Mouse (Mus musculus) midbrain, embryonic 10.5 days (tissue): ENCODE data around the gene Rtn2. TPM values are rescaled to one million over a fixed set of nuclear protein-coding genes. Genes with fewer than 3 reads are reported as not detected.
"Not testable (repeated sequence)": the region's sequence is repeated elsewhere in the genome, so short reads cannot be mapped to it uniquely, and the experiment has no call there.

Experiments used
- DNase-seq: peaks from one replicate; pipeline ENCODE4 v3.0.0-alpha.2; 2017; ENCODE audit warnings: low spot score
- H3K27ac ChIP-seq: fragments of 300-500 bp; sonication (generic); replicated peaks from 2 replicates; pipeline ENCODE4 v1.5.1; 2016; ENCODE audit warnings: mild to moderate bottlenecking
- H3K27me3 ChIP-seq: fragments of 300-500 bp; sonication (generic); 2 replicates; pipeline ENCODE4 v1.6.1; 2016; ENCODE audit warnings: low read depth, mild to moderate bottlenecking; ENCODE audit not compliant: poor library complexity, severe bottlenecking
- H3K36me3 ChIP-seq: fragments of 300-500 bp; sonication (generic); 2 replicates; pipeline ENCODE4 v1.6.1; 2016; ENCODE audit warnings: mild to moderate bottlenecking, moderate library complexity
- H3K4me1 ChIP-seq: fragments of 300-500 bp; sonication (generic); 2 replicates; pipeline ENCODE4 v1.6.1; 2016
- H3K4me3 ChIP-seq: fragments of 300-500 bp; sonication (generic); 2 replicates; pipeline ENCODE4 v1.5.1; 2016; ENCODE audit warnings: mild to moderate bottlenecking, moderate library complexity
- H3K9me3 ChIP-seq: fragments of 300-500 bp; sonication (generic); replicated peaks from 2 replicates; pipeline ENCODE4 v1.6.1; 2016; ENCODE audit warnings: mild to moderate bottlenecking
- WGBS: fragments of 180-500 bp; shearing (Covaris S2); methylation state at CpG from one replicate; pipeline ENCODE4 v1.1.7; 2016; 5-methylcytosine and 5-hydroxymethylcytosine counted together
- polyA plus RNA-seq: library from polyadenylated mRNA; unstranded; fragments of >200 nt; fragmentation: Nextera tagmentation; extraction: Ambion mirVana; gene quantifications from 2 replicates; pipeline ENCODE4 v1.2.1, GENCODE M21; 2016

Gene Rtn2
- polyA plus RNA-seq, 1 experiment from 2014 or later: 41.9 TPM

GRCm38 (mm10) chr7:19270509-19271237, 11.8 kb upstream of the Rtn2 start:
- Histone ChIP-seq H3K27me3 (no peaks in the 10 kb centered on the region), H3K36me3 (peaks cover 16% of the 10 kb centered on the region), H3K9me3 (no peaks in the 10 kb centered on the region), H3K4me3 (peak overlapping the region; percentile 99), H3K4me1 (peaks cover 42% of the 10 kb centered on the region), H3K27ac (peak overlapping the region; percentile 93)
- peak; percentile 21 for DNase-seq
- WGBS: under 1% methylated on average over 20 of the region's 21 CpGs

DNA sequence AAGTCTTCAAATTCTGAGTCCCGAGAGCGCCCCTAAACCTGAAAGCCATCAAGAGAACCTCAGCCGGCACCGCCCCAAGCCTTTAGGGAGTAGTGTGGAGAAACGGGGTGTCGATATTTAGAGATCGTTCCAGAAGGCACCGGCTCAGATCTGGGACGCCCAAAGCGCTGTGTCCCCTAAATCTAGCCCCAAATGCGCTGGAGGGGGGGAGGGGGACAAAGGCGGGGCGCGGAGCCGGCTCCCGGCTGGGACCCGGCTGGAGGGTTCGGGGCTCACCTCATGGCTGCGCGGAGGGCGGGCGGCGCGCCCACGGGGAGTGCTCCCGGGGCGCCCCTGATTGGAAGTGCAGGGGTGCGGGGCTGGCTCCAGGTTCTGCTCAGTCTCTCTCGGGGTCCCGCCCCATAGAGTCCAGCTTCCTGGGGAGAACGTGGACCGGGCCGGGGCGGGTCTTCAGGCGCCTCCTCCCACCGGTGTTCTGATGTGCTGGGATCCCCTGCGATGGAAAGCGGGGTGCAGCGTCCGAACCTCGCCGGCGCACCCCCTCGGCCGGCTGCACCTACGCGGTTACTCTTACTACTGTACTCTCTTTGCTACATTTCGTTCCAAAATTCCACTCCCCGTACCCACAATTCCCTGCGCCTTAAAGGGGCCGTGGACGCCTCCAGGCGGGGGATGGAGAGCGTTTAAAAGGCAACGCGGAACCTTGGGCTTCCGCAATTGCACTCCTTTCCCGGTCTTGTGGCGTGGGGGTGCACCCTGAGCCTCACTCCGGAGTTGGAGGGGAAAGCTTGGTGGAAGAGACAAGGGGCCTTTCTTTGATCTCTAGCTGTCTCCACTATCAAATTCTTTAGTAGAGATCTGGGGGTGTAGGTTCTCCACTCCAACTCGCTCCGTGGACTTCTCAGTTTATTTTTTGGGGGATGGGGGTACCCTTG, 10.9 kb upstream of the Rtn2 start, which contains the start of gene Vasp:
Vasp (minus strand) TSS at position 580 of the 935 bp plus-strand sequence.
- Histone ChIP-seq H3K27me3 (no peaks in the 10 kb centered on the region), H3K36me3 (peaks cover 10% of the 10 kb centered on the region), H3K27ac (peak within 1 kb of the TSS; percentile 93), H3K9me3 (no peaks in the 10 kb centered on the region), H3K4me3 (peak within 1 kb of the TSS; percentile 99), H3K4me1 (peaks cover 39% of the 10 kb centered on the region)
- peak; percentile 86 for DNase-seq
- under 1% methylated on average over 62 of the region's 62 CpGs for WGBS

DNA sequence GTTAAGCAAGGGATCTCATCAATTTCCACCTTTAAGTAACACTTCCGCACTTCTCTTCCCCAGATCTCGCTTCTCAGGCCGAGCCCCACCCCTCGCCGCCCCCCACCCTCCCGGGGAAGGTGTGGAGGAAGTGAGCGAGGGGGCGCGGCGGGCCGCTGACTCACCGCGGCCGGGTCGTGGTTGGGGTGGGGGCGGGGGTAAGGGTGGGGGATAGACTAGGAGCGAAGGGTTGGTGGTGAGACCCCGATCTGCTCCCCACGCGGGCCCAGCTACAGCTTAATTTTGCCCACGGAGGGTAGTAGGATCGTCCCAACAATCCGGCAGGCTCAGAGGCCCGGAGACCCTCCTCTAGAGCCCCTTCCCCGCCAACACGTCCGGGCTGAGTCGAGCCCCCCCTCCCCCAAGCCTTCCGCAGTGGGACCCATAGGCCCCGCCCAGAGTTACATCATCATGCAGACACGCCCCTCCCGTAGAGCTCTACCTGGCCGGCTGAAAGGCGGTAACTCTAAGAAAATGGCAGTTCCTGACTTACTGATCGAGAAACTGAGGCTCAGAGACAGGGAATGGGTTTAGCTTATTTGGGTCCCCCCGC, 10.2 kb upstream of the Rtn2 start:
- peak overlapping the region; percentile 99 for H3K4me3 ChIP-seq
- H3K9me3 ChIP-seq: no peaks in the 10 kb centered on the region
- H3K27ac ChIP-seq: peak overlapping the region; percentile 93
- peak; percentile 80 for DNase-seq
- WGBS: under 1% methylated on average over 36 of the region's 36 CpGs
- peaks cover 6% of the 10 kb centered on the region for H3K27me3 ChIP-seq
- H3K4me1 ChIP-seq: peaks cover 33% of the 10 kb centered on the region
- H3K36me3 ChIP-seq: peaks cover 9% of the 10 kb centered on the region

GRCm38 (mm10) chr7:19276253-19276652, 6.2 kb upstream of the Rtn2 start:
- Histone ChIP-seq H3K9me3 (no peaks in the 10 kb centered on the region), H3K27me3 (peaks cover 46% of the 10 kb centered on the region), H3K4me3 (no peak overlapping the region), H3K4me1 (peaks cover 20% of the 10 kb centered on the region), H3K27ac (no peak overlapping the region), H3K36me3 (no peaks in the 10 kb centered on the region)
- DNase-seq: no peak
- 57% methylated on average over 4 of the region's 4 CpGs for WGBS

- WGBS: 3% methylated on average over 34 of the region's 34 CpGs
- no peak overlapping the region; the same call in 1 of the 2 replicates for H3K27ac ChIP-seq
- peaks cover 56% of the 10 kb centered on the region for H3K27me3 ChIP-seq
- no peaks in the 10 kb centered on the region for H3K9me3 ChIP-seq
- no peaks in the 10 kb centered on the region for H3K36me3 ChIP-seq
- H3K4me3 ChIP-seq: peak overlapping the region; percentile 51
- peak; percentile 24 for DNase-seq
- H3K4me1 ChIP-seq: peaks cover 29% of the 10 kb centered on the region
These were observed 3.4 kb upstream of the Rtn2 start for GRCm38 (mm10) chr7:19279052-19279451.

- 1% methylated on average over 46 of the region's 46 CpGs for WGBS
- Histone ChIP-seq H3K36me3 (no peaks in the 10 kb centered on the region), H3K27ac (no peak within 1 kb of the TSS; the same call in 1 of the 2 replicates), H3K27me3 (peaks cover 56% of the 10 kb centered on the region), H3K9me3 (no peaks in the 10 kb centered on the region), H3K4me1 (peaks cover 29% of the 10 kb centered on the region), H3K4me3 (peak within 1 kb of the TSS; percentile 51)
- DNase-seq: peak; percentile 47
These were observed 2.8 kb upstream of the Rtn2 start, which contains the start of gene Ppm1n for GRCm38 (mm10) chr7:19279581-19280114. Gene Ppm1n (minus strand): TSS chr7:19280064.

DNA sequence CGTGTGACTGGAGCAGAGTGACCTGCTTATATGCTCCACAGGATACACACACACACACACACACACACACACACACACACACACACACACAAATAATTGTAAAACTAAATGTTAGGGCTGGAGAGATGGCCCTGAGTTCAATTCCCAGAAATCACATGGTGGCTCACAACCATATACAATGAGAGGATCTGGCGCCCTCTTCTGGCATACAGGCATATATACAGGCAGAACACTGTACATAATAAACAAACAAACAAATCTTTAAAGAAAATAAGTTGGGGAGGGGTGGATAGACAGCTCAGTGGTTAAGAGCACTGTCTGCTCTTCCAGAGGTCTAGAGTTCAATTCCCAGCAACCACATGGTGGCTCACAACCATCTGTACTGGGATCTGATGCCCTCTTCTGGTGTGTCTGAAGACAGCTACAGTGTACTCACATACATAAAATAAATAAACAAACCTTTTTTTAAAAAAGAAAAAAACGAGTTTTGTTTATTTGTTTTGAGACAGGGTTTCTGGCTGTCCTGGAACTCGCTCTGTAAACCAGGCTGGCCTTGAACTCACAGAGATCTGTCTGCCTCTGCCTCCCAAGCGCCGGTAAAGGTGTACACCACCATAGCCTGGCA, 632 bp upstream of the Rtn2 start:
- not testable (repeated sequence) for H3K36me3 ChIP-seq, H3K27ac ChIP-seq, H3K9me3 ChIP-seq, DNase-seq
- H3K27me3 ChIP-seq: peaks cover 55% of the 10 kb centered on the region
- H3K4me3 ChIP-seq: peak overlapping the region; percentile 92
- 43% methylated on average over 6 of the region's 6 CpGs for WGBS
- peaks cover 29% of the 10 kb centered on the region for H3K4me1 ChIP-seq

GRCm38 (mm10) chr7:19282791-19283405, 474 bp downstream of the Rtn2 start:
- H3K27me3 ChIP-seq: peaks cover 44% of the 10 kb centered on the region
- peaks cover 17% of the 10 kb centered on the region for H3K36me3 ChIP-seq
- WGBS: 1% methylated on average over 35 of the region's 35 CpGs
- peaks cover 29% of the 10 kb centered on the region for H3K4me1 ChIP-seq
- H3K4me3 ChIP-seq: peak overlapping the region; percentile 92
- DNase-seq: peak; percentile 74
- no peaks in the 10 kb centered on the region for H3K9me3 ChIP-seq
- H3K27ac ChIP-seq: peak overlapping the region; percentile 94

DNA sequence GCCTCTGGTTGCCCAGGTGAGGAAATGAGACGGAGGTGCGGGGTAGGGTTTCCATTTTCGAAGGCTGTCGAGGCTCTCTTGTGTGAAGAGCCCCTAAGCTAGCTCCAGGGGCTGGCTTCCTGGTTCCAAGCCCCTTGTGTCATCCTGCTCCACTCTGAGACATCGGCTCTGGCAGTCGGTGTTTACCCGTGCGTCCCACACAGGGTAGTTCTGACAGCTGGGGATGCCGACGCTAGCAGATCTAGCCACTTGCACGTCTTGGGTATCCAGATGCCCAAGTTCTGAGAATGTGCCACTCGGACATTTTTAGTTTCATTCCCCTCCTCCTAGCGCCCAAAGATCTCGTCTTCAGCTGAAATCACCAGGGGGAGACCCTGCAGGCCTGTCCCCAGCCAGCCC, 981 bp downstream of the Rtn2 start:
- Histone ChIP-seq H3K36me3 (peaks cover 22% of the 10 kb centered on the region), H3K4me3 (peak overlapping the region; percentile 92), H3K27me3 (peaks cover 39% of the 10 kb centered on the region), H3K4me1 (peaks cover 29% of the 10 kb centered on the region), H3K9me3 (no peaks in the 10 kb centered on the region), H3K27ac (peak overlapping the region; percentile 94)
- WGBS: 41% methylated on average over 14 of the region's 14 CpGs
- DNase-seq: no peak

DNA sequence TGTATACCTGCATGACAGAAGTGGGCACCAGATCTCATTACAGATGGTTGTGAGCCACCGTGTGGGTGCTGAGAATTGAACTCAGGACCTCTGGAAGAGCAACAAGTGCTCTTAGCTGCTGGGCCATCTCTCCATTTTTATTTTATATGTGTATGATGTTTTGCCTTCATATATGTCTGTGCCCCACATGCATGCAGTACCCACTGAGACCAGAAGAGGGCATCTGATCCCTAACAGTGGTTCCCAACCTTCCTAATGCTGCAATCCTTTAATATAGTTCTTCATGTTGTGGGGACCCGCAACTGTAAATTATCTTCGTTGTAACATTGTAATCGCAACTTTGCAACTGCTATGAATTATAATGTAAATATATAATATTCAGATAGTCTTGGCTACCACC, 2.3 kb downstream of the Rtn2 start:
- peaks cover 32% of the 10 kb centered on the region for H3K36me3 ChIP-seq
- H3K4me3 ChIP-seq: no peak overlapping the region
- peaks cover 20% of the 10 kb centered on the region for H3K4me1 ChIP-seq
- WGBS: 27% methylated on average over 4 of the region's 4 CpGs
- H3K27ac ChIP-seq: no peak overlapping the region
- no peaks in the 10 kb centered on the region for H3K9me3 ChIP-seq
- peaks cover 25% of the 10 kb centered on the region for H3K27me3 ChIP-seq
- peak; percentile 52 for DNase-seq

DNA sequence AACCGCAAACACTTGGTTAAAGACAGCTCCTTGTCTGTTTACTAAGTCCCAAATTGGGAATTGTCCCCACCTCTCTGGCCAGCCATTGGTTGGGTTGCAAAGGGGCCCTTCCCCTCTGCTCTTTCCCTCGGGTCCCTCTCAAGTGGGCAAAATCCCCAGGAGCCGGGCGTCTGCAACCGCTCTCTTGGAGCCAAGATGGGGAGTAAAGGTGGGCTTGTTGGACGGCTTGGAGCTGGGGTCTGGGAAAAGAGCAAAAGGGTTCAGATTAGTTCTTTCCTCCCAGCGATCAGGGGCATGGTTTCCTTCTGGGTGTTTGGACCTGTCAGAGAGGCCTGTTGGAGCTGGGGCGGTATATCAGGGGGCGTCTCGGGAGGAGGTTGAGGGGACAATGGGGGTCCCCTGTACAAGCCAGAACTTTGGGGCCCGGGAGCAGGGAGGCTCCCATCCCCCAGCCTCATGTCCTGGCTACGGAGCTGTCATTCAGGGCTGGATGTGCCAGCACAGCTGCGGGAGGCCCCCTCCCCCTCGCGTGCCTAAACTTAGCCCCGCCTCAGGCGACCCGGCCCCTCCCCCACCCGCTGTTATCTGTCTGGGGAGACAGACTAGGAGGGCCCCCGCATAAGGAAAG, 8.7 kb downstream of the Rtn2 start:
- no peaks in the 10 kb centered on the region for H3K9me3 ChIP-seq
- H3K36me3 ChIP-seq: peaks cover 55% of the 10 kb centered on the region
- H3K27ac ChIP-seq: peak overlapping the region; percentile 81
- H3K4me1 ChIP-seq: peaks cover 29% of the 10 kb centered on the region
- DNase-seq: peak; percentile 68
- peak overlapping the region; percentile 48 for H3K4me3 ChIP-seq
- no peaks in the 10 kb centered on the region for H3K27me3 ChIP-seq
- 0% methylated on average over 20 of the region's 20 CpGs for WGBS
